ENCODE assay signal across 9 mouse cellular contexts in genomic region chr19:42144541-42145167, GRCm38 (mm10). TPM values are rescaled to one million over a fixed set of nuclear protein-coding genes. Genes with fewer than 3 reads are reported as not detected.
DNase-seq lines count a peak whose midpoint lies in the region; ATAC-seq and TF ChIP-seq lines count a peak whose summit lies in the region.
"Had no signal": no experiment of that assay in that cellular context is flagged by ENCODE, and none has a peak within 500 bp of the region (broad histone marks: within the 10 kb centered on the region; RNA-seq: fewer than 3 reads in every experiment).

No protein-coding gene starts in this region.

- DNase-seq in MEL (ENCODE audit: low read depth, low spot score) = peak; percentile 95
- peak; percentile 83 for DNase-seq in cerebellum, adult 9-10 months
- DNase-seq in gastrocnemius, postnatal 14 days = peak; percentile 88
- peak; percentile 91 for DNase-seq in layer of hippocampus, adult 11-12 months (ENCODE audit: low spot score)
- peak; percentile 93 for DNase-seq in lung, postnatal 0 days (ENCODE audit: low spot score)
- peak; percentile 44 for DNase-seq in spleen, adult 12 weeks (ENCODE audit: low spot score)

- ATAC-seq in lung, postnatal 0 days = no peak
- ATAC-seq in megakaryocyte, adult 5-6 weeks (ENCODE audit: poor library complexity, severe bottlenecking) = no peak

- H3K4me2 ChIP-seq in lung, postnatal 0 days (replicated peaks; ENCODE audit: low read depth, low read length) = no peak overlapping the region
- H3K4me2 ChIP-seq: midbrain, embryonic 12.5 days had no signal

- H3K9ac ChIP-seq in MEL (ENCODE audit: control insufficient read depth, low read depth, low read length, poor library complexity, severe bottlenecking) = no peak overlapping the region
- no peak overlapping the region for H3K9ac ChIP-seq in lung, postnatal 0 days (replicated peaks; ENCODE audit: low read depth)
- H3K9ac ChIP-seq: midbrain, embryonic 12.5 days had no signal

- no peaks in the 10 kb centered on the region for H3K9me3 ChIP-seq in MEL (replicated peaks; ENCODE audit: insufficient read depth, low read length)
- no peaks in the 10 kb centered on the region for H3K9me3 ChIP-seq in lung, postnatal 0 days (ENCODE audit: low read length)
- H3K9me3 ChIP-seq: midbrain, embryonic 12.5 days had no signal

- H3K27me3 ChIP-seq in C2C12 (ENCODE audit: control insufficient read depth, insufficient read depth, insufficient read length) (no peaks in the 10 kb centered on the region), MEL (ENCODE audit: control insufficient read depth in 1 of 2, insufficient read depth in 2 of 2, low read length in 2 of 2) (no peaks in the 10 kb centered on the region)
- H3K27me3 ChIP-seq in lung, postnatal 0 days (replicated peaks; ENCODE audit: insufficient read depth, low read length) = no peaks in the 10 kb centered on the region

- H3K27ac ChIP-seq in MEL (ENCODE audit: control insufficient read depth, low read depth, low read length) = no peak overlapping the region
- H3K27ac ChIP-seq in lung, postnatal 0 days (ENCODE audit: low read length) = peak overlapping the region; percentile 83
- H3K27ac ChIP-seq: midbrain, embryonic 12.5 days had no signal

- TF ChIP-seq CTCF in C2C12 (IDR thresholded peaks at IDR 0.05; ENCODE audit: control insufficient read depth, insufficient read depth, insufficient read length) (peak; percentile 24), MEL (IDR thresholded peaks at IDR 0.05 in 2 of 3, conservative IDR thresholded peaks at IDR 0.05 in 1 of 3; ENCODE audit: control insufficient read depth in 1 of 3, insufficient read depth in 1 of 3, low read depth in 2 of 3, low read length in 3 of 3, poor library complexity in 1 of 3, severe bottlenecking in 1 of 3) (peak; percentile 70 to 92 (median 87))
- peak; percentile 77 for TF ChIP-seq CTCF in lung, postnatal 0 days (IDR thresholded peaks at IDR 0.05)

- H3K4me3 ChIP-seq in C2C12 (ENCODE audit: insufficient read depth, poor library complexity, severe bottlenecking) (no peak overlapping the region), MEL (ENCODE audit: control insufficient read depth in 1 of 2, insufficient read depth in 1 of 2, low read depth in 2 of 2, low read length in 2 of 2) (no peak overlapping the region)
- H3K4me3 ChIP-seq in lung, postnatal 0 days (ENCODE audit: low read depth, low read length) = no peak overlapping the region
- H3K4me3 ChIP-seq: midbrain, embryonic 12.5 days had no signal

- WGBS in lung, postnatal 0 days = 11% methylated on average over 8 of the region's 8 CpGs

- H3ac ChIP-seq in C2C12 (ENCODE audit: control insufficient read depth, insufficient read length, low read depth) = no peak overlapping the region

- no peak for TF ChIP-seq POLR2A in MEL (IDR thresholded peaks at IDR 0.05; ENCODE audit: control insufficient read depth in 1 of 2, insufficient read depth in 1 of 2, low read depth in 1 of 2, low read length in 2 of 2, poor library complexity in 1 of 2)

- H3K79me2 ChIP-seq in C2C12 (ENCODE audit: control insufficient read depth, insufficient read depth) = peaks cover 22% of the 10 kb centered on the region
- peaks cover 2% of the 10 kb centered on the region; the same call in 1 of the 2 replicates for H3K79me2 ChIP-seq in MEL (ENCODE audit: control insufficient read depth, insufficient read depth, low read length, poor library complexity)

- H3K36me3 ChIP-seq in C2C12 (ENCODE audit: control insufficient read depth, insufficient read depth) (peaks cover 5% of the 10 kb centered on the region), MEL (ENCODE audit: control insufficient read depth in 1 of 2, insufficient read depth in 2 of 2, low read length in 2 of 2) (peaks cover 0 to 5% of the 10 kb centered on the region in 2 experiments; a peak in 1 of 4 replicates)
- H3K36me3 ChIP-seq in lung, postnatal 0 days (ENCODE audit: insufficient read depth, low read length) = no peaks in the 10 kb centered on the region
- H3K36me3 ChIP-seq: midbrain, embryonic 12.5 days had no signal

- intact Hi-C loops in gastrocnemius, postnatal 14 days (cut with DNase I; ENCODE audit: low total_unique reads) = no loop called here

- H3K4me1 ChIP-seq in MEL (ENCODE audit: control insufficient read depth in 1 of 2, insufficient read depth in 2 of 2, low read length in 2 of 2) = peaks cover 3 to 31% of the 10 kb centered on the region in 2 experiments; a peak in 3 of 4 replicates
- H3K4me1 ChIP-seq in lung, postnatal 0 days (ENCODE audit: insufficient read depth, low read depth, low read length) = peaks cover 31% of the 10 kb centered on the region

- TF ChIP-seq RAD21 in MEL (IDR thresholded peaks at IDR 0.05; ENCODE audit: low read depth, low read length) = peak; percentile 69

- peaks cover 15% of the 10 kb centered on the region for H3K79me3 ChIP-seq in C2C12 (ENCODE audit: low read depth)

- TF ChIP-seq EP300 in MEL (IDR thresholded peaks at IDR 0.05; ENCODE audit: low read depth in 1 of 2, low read length in 2 of 2) = no peak
- TF ChIP-seq EP300 in lung, postnatal 0 days (IDR thresholded peaks at IDR 0.05) = peak; percentile 4; the same call in 1 of the 2 replicates

TF ChIP-seq in C2C12, 6 proteins besides CTCF, POLR2A, EP300 and RAD21:
- no peak for TF ChIP-seq MAX (IDR thresholded peaks at IDR 0.05)
- no peak for TF ChIP-seq MYOD1 (IDR thresholded peaks at IDR 0.05; ENCODE audit: control insufficient read depth, insufficient read length, low read depth)
- TF ChIP-seq USF1 (IDR thresholded peaks at IDR 0.05; ENCODE audit: low read depth) = no peak
- no peak for TF ChIP-seq FOSL1 (IDR thresholded peaks at IDR 0.05; ENCODE audit: insufficient read depth, low read length, poor library complexity, severe bottlenecking)
- TF ChIP-seq MYOG (IDR thresholded peaks at IDR 0.05; ENCODE audit: control insufficient read depth, extremely low read depth, insufficient read length) = no peak
- no peak for TF ChIP-seq CEBPB (IDR thresholded peaks at IDR 0.05; ENCODE audit: low read depth)
TF ChIP-seq in C2C12: peak in this region for 0.

TF ChIP-seq in MEL, 35 proteins besides CTCF, POLR2A, EP300 and RAD21 (continues in another document):
- TF ChIP-seq ZKSCAN1 (IDR thresholded peaks at IDR 0.05; ENCODE audit: low read depth, low read length) (peak; percentile 90; the same call in 1 of the 2 replicates), TBP (IDR thresholded peaks at IDR 0.05; ENCODE audit: low read depth, low read length) (0 out of 2 replicates have a peak, but pooled peaks have one; percentile 41), ZNF384 (IDR thresholded peaks at IDR 0.05; ENCODE audit: low read depth, low read length) (peak; percentile 98), ZC3H11A (IDR thresholded peaks at IDR 0.05; ENCODE audit: low read depth, low read length) (peak; percentile 45), SMC3 (IDR thresholded peaks at IDR 0.05; ENCODE audit: low read depth, low read length) (peak; percentile 79), NRF1 (IDR thresholded peaks at IDR 0.05; ENCODE audit: insufficient read depth, low read depth, low read length, poor library complexity, severe bottlenecking) (no peak), MEF2A (IDR thresholded peaks at IDR 0.05; ENCODE audit: extremely low read depth, insufficient replicate concordance, low read depth, low read length, poor library complexity, severe bottlenecking) (no peak)

RNA-seq across cellular contexts. Expression of gene Marveld1, which starts 2.5 kb away (rescaled TPM):
- polyA plus RNA-seq in C2C12 (2012; fragmentation: generic; extraction: Trizol) = 33.0 TPM
- total RNA-seq in MEL (2012; rRNA removed) = 7.9 and 9.7 TPM in 2 replicates
- 10 to 100 TPM in 1 of 2 experiments, not detected in 1; 24.4 TPM for polyA plus RNA-seq in MEL (2012; ENCODE audit: insufficient read depth in 1 of 2, insufficient read length in 2 of 2, low read depth in 1 of 2, low replicate concordance in 2 of 2, missing spikeins in 1 of 2)
- 10 to 100 TPM; 11.4 to 13.9 TPM for total RNA-seq in gastrocnemius, postnatal 14 days (2021)
- 23.0 and 23.1 TPM in 2 replicates for polyA plus RNA-seq in lung, postnatal 0 days (2015; fragmentation: Nextera tagmentation; extraction: Ambion mirVana)
- 5.7 and 6.7 TPM in 2 replicates for total RNA-seq in megakaryocyte, adult 5-6 weeks (2015)
- total RNA-seq in megakaryocyte, adult 5-6 weeks (2017) = 7.9 and 9.4 TPM in 2 replicates

RNA-seq across cellular contexts. Expression of gene Avpi1, which starts 15.8 kb away (rescaled TPM):
- polyA plus RNA-seq in C2C12 (2012; fragmentation: generic; extraction: Trizol) = 92.7 TPM
- total RNA-seq in MEL (2012; rRNA removed) = 49.5 and 54.8 TPM in 2 replicates
- 10 to 100 TPM in 1 of 2 experiments, not detected in 1; 53.3 TPM for polyA plus RNA-seq in MEL (2012; ENCODE audit: insufficient read depth in 1 of 2, insufficient read length in 2 of 2, low read depth in 1 of 2, low replicate concordance in 2 of 2, missing spikeins in 1 of 2)
- total RNA-seq in gastrocnemius, postnatal 14 days (2021) = 10 to 100 TPM; 10.5 to 11.0 TPM
- polyA plus RNA-seq in lung, postnatal 0 days (2015; fragmentation: Nextera tagmentation; extraction: Ambion mirVana) = 114 and 135 TPM in 2 replicates
- 1.1 and 1.7 TPM in 2 replicates for total RNA-seq in megakaryocyte, adult 5-6 weeks (2015)
- 2.9 and 6.2 TPM in 2 replicates for total RNA-seq in megakaryocyte, adult 5-6 weeks (2017)

RNA-seq across cellular contexts. Expression of gene Zfyve27, which starts 19.1 kb away (rescaled TPM):
- 11.3 TPM for polyA plus RNA-seq in C2C12 (2012; fragmentation: generic; extraction: Trizol)
- total RNA-seq in MEL (2012; rRNA removed) = 22.0 and 27.0 TPM in 2 replicates
- polyA plus RNA-seq in MEL (2012; ENCODE audit: insufficient read depth in 1 of 2, insufficient read length in 2 of 2, low read depth in 1 of 2, low replicate concordance in 2 of 2, missing spikeins in 1 of 2) = 10 to 100 TPM in 1 of 2 experiments, not detected in 1; 40.2 TPM
- 10 to 100 TPM; 11.9 to 14.4 TPM for total RNA-seq in gastrocnemius, postnatal 14 days (2021)
- polyA plus RNA-seq in lung, postnatal 0 days (2015; fragmentation: Nextera tagmentation; extraction: Ambion mirVana) = 25.3 and 27.7 TPM in 2 replicates
- total RNA-seq in megakaryocyte, adult 5-6 weeks (2015) = 7.9 and 13.1 TPM in 2 replicates
- total RNA-seq in megakaryocyte, adult 5-6 weeks (2017) = 21.3 and 26.3 TPM in 2 replicates

RNA-seq across cellular contexts. Expression of gene Pi4k2a, which starts 54.4 kb away (rescaled TPM):
- 18.7 TPM for polyA plus RNA-seq in C2C12 (2012; fragmentation: generic; extraction: Trizol)
- 10.2 and 12.2 TPM in 2 replicates for total RNA-seq in MEL (2012; rRNA removed)
- polyA plus RNA-seq in MEL (2012; ENCODE audit: insufficient read depth in 1 of 2, insufficient read length in 2 of 2, low read depth in 1 of 2, low replicate concordance in 2 of 2, missing spikeins in 1 of 2) = 10 to 100 TPM in 1 of 2 experiments, not detected in 1; 30.3 TPM
- total RNA-seq in gastrocnemius, postnatal 14 days (2021) = 10 to 100 TPM; 14.0 to 14.7 TPM
- 24.2 and 24.6 TPM in 2 replicates for polyA plus RNA-seq in lung, postnatal 0 days (2015; fragmentation: Nextera tagmentation; extraction: Ambion mirVana)
- total RNA-seq in megakaryocyte, adult 5-6 weeks (2015) = 12.0 and 12.2 TPM in 2 replicates
- 9.9 and 10.7 TPM in 2 replicates for total RNA-seq in megakaryocyte, adult 5-6 weeks (2017)

RNA-seq across cellular contexts. Expression of gene Sfrp5, which starts 57.4 kb away (rescaled TPM):
- polyA plus RNA-seq in C2C12 (2012; fragmentation: generic; extraction: Trizol) (not detected), MEL (2012; ENCODE audit: insufficient read depth in 1 of 2, insufficient read length in 2 of 2, low read depth in 1 of 2, low replicate concordance in 2 of 2, missing spikeins in 1 of 2) (under 1 TPM in 1 of 2 experiments, not detected in 1; 0.50 TPM)
- not detected in 2 replicates for total RNA-seq in MEL (2012; rRNA removed)
- total RNA-seq in gastrocnemius, postnatal 14 days (2021) = 1 to 10 TPM; 4.2 to 8.9 TPM
- polyA plus RNA-seq in lung, postnatal 0 days (2015; fragmentation: Nextera tagmentation; extraction: Ambion mirVana) = 0.18 TPM in 1 of 2 replicates, not detected in the other
- total RNA-seq in megakaryocyte, adult 5-6 weeks (2015) = not detected in 2 replicates
- total RNA-seq in megakaryocyte, adult 5-6 weeks (2017) = not detected in 2 replicates
- polyA plus RNA-seq: midbrain, embryonic 12.5 days had no signal

Comparison
In these comparisons a context has a peak if more than half of its experiments do, and no peak if none do; other contexts are left out.
1. CTCF ChIP-seq: peak in every context shown above with its lines; median percentile 87 in MEL; 77 in lung, postnatal 0 days; 24 in C2C12.
2. DNase-seq: peak in every context shown above with its lines; median percentile 95 in MEL; 93 in lung, postnatal 0 days; 91 in layer of hippocampus, adult 11-12 months; 88 in gastrocnemius, postnatal 14 days; 83 in cerebellum, adult 9-10 months; 44 in spleen, adult 12 weeks.